Mouse (Mus musculus): ENCODE data around the gene Vmn2r48.
"Not testable (repeated sequence)": the region's sequence is repeated elsewhere in the genome, so short reads cannot be mapped to it uniquely, and the experiment has no call there.

Gene Vmn2r48

GRCm38 (mm10) chr7:9953485-9953884 lies at the start of gene Vmn2r48:
Gene Vmn2r48 (minus strand): TSS chr7:9953585.
- DNase-seq: not testable (repeated sequence)

GRCm38 (mm10) chr7:9992157-9992556 lies 38.8 kb upstream of the Vmn2r48 start, which contains the start of gene Vmn2r49:
Gene Vmn2r49 (minus strand): TSS chr7:9992257.
- DNase-seq: not testable (repeated sequence)
